Mouse (Mus musculus) heart, postnatal 25 days (tissue): ENCODE measurements around the gene Gm28230. TPM values are rescaled to one million over a fixed set of nuclear protein-coding genes. Genes with fewer than 3 reads are reported as not detected.

Experiments used
- DNase-seq: peaks from one replicate; pipeline ENCODE4 v3.0.0; 2022; ENCODE audit warnings: low spot score
- intact Hi-C: fragments of 180-260 bp; cut with DNase I; formaldehyde crosslinking; loops from one replicate; pipeline ENCODE4 v1.15.1; 2025
- total RNA-seq, 2 experiments: library from RNA; stranded (reverse); gene quantifications; 2 replicates each; pipeline ENCODE4 v1.2.3; 2021

Gm28230 gene
- total RNA-seq, 2 experiments from 2014 or later = not detected

DNA sequence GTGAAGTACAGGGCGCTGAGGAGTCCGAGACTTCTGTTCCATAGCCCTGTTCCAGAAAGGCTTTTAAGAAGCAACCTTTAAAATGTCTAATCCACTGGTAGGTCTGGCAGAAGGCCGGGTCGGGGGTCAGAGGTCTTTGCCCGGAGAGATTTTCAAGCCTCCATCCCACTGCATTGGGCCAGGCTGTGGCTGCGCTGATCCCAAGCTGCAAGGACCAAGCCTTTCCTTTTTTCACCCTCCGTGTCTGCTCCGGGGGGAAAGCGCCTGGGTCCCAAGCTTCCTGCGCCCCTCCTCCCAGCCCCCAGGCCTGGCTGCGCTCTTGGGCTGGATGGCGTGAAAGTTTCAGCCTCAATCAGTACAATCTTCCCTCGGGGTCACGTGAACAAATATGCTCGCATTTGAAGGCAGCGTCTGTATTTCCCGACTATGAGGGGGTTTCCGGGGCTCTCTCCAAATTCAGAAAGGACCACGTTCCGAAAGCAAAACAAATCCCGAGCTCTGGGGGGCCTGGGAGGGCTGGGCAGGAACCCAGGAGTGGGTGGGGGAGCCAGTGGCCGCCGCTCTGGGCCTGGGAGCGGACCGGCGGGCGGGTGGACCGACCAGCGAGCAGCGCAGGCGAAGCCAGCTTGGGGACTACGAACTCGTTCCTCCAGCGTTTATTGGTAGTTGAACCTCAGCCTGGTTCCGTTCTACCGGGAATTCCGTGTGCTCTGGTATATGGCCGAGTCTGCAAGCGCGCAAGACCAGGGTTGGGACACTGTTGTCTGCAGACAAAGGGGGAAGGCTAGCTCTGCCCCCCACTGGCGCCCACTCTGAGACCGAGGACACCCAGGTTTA lies 9.5 kb downstream of the Gm28230 start:
- intact Hi-C loops = no loop called here

GRCm38 (mm10) chr2:74736688-74737577 lies 10.4 kb downstream of the Gm28230 start:
- intact Hi-C loops = no loop called here
- no peak for DNase-seq

More for the DNA sequence above, 9.5 kb downstream of the Gm28230 start:
- no peak for DNase-seq

- intact Hi-C loops = no loop called here
- no peak for DNase-seq
Measured at GRCm38 (mm10) chr2:74737578-74738070, 11.1 kb downstream of the Gm28230 start.

DNA sequence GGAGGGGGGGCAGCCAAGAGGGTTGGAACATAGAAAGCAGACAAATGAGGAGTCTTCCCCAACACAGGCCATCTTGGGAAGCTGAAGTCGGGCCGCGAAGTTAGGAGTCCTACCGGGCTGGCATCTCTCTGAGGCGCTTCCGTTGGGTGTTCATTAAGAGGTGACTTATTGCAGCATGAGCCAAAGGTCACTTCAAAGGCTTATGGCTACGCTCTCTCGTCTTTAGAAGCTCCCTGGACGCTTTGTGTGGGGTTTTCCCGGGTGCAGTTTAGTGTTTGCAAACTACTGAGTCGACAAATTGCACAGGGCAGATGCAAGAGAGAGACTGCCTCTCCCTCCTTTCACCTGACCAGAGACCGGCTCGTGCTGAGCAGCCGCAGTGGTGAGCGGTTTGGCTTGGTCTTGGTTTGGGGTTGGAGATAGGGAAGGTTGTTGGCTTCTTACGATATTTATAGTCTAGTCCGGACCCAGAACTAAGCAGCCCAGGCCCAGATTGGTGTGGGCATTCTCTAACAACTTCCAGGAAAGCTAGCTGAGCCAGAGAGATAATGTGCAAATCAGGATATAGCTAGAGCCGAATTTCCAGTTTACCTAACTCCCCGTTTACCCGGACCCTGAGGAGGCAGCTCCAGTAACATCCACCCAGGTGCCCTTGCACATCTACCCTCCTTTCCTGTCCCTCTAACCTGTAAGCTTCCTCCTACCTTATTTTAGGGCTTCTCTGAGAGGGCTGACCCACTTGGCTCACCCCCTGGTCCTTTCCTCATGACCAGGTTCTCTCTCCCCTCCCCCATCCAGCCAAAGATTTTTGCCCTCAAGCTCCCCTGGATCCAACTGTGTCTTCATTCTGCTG lies 12.3 kb downstream of the Gm28230 start:
- no peak for DNase-seq
- intact Hi-C loops = no loop called here

DNA sequence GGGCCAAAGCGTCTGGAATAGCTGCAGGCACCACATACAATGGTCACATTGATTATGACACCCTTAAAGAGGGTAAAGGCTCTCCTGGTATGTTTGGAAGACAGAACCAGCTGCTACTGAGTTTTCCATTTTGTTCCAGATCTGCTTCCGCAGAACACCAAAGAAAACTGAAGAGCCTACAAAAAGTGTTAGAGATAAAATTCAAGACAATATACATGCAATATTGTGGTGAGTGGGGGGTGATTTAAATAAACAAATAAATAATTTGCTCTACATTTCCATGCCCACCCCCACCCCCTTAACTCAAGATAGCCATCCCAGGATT lies 12.9 kb downstream of the Gm28230 start:
- no peak for DNase-seq
- intact Hi-C loops = no loop called here

DNA sequence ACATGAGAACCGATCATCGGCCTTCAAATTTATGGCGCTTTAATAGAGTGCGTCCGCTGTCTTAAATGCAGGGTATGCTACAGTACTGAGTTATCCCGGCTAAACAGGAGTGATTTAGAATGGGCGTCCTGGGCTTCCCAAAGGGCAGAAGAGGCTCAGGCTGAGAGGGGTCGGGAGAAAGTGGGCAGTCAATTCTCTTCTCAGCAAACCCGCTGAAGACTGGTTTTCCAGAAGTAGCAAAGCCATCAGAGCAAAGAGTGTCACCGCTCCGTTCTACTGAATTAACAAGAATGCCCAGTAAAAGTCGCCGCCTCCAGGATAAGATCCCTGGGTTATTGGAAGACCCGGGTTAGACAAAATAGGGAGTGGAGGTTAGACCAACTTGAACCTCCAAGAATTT lies 13.3 kb downstream of the Gm28230 start:
- no peak for DNase-seq
- intact Hi-C loops = no loop called here

- DNase-seq = no peak
- intact Hi-C loops = no loop called here
Measured at GRCm38 (mm10) chr2:74740311-74741091, 14.0 kb downstream of the Gm28230 start.

GRCm38 (mm10) chr2:74741252-74741978 lies 14.9 kb downstream of the Gm28230 start:
- no peak for DNase-seq
- intact Hi-C loops = no loop called here

DNA sequence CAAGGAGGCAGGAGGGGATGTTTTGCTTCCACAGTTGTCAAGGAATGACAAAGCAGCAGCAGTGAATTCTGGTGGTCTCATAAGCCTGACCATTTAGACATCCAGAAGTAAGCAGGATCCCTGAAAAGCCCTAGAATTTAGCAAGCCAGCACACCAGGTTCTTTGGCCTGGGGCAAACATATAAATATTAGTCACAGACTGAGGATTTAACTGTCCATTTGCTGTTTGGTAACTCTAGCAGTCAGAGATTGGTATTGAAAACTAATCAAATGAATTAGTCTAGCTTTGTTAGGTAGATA lies 15.4 kb downstream of the Gm28230 start:
- intact Hi-C loops = no loop called here
- no peak for DNase-seq

DNA sequence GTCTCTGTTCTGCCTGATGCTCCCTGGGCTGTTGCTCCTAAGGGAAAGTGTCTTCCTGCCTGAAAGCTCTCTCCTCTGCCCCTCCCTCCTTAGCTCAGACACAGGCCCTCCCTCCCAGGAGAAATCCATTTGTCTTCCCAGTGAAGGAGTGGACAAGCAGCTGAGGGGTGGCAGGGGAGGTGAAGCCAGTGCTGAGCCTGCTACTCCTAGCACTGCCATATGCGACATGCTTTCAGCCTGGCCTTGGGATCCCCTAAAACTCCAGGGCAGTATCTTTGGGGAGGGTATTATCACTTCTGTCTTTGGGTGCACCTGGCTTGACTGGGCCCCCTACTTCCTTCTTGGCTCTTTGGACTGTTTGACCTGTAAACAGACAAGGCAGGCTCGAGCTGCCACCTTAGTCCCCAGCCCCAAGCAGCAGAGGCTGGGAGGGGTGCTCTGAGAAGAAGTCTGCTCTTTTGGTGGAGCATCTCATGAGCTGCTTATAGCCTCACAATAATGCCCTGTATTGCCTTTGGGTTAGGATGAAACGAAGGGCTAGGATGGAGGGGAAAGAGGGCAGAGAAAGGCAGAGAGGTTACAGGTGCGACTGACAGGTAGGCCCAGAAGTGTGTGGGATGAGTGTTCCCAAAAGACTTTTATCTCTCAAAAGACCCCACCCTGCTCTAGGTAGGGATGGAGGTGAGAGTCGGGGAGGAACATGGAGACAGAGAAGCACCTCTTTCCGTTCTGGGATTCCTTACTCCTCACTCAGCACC lies 19.2 kb downstream of the Gm28230 start:
- intact Hi-C loops = no loop called here
- no peak for DNase-seq

DNA sequence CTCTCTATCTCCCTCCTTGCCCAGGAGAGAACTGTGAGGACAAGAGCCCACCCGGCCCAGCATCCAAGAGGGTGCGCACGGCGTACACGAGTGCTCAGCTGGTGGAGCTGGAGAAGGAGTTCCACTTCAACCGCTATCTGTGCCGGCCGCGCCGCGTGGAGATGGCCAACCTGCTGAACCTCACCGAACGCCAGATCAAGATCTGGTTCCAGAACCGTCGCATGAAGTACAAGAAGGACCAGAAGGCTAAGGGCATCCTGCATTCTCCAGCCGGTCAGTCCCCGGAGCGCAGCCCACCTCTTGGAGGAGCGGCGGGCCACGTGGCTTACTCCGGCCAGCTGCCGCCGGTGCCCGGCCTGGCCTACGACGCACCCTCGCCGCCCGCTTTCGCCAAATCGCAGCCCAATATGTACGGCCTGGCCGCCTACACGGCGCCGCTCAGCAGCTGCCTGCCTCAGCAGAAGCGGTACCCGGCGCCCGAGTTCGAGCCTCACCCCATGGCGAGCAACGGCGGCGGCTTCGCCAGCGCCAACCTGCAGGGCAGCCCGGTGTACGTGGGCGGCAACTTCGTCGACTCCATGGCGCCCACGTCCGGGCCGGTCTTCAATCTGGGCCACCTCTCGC lies 19.9 kb downstream of the Gm28230 start:
- intact Hi-C loops = no loop called here
- no peak for DNase-seq

- intact Hi-C loops = no loop called here
- DNase-seq = no peak
Measured at GRCm38 (mm10) chr2:74747006-74747405, 20.5 kb downstream of the Gm28230 start.

GRCm38 (mm10) chr2:74747661-74748141 lies 21.2 kb downstream of the Gm28230 start:
- intact Hi-C loops = no loop called here

GRCm38 (mm10) chr2:74748436-74748995 lies 22.0 kb downstream of the Gm28230 start:
- intact Hi-C loops = no loop called here
- DNase-seq = no peak

More at GRCm38 (mm10) chr2:74747661-74748141, 21.2 kb downstream of the Gm28230 start:
- DNase-seq = no peak

- intact Hi-C loops = no loop called here
- no peak for DNase-seq
Measured at GRCm38 (mm10) chr2:74749337-74750121, 23.0 kb downstream of the Gm28230 start.

DNA sequence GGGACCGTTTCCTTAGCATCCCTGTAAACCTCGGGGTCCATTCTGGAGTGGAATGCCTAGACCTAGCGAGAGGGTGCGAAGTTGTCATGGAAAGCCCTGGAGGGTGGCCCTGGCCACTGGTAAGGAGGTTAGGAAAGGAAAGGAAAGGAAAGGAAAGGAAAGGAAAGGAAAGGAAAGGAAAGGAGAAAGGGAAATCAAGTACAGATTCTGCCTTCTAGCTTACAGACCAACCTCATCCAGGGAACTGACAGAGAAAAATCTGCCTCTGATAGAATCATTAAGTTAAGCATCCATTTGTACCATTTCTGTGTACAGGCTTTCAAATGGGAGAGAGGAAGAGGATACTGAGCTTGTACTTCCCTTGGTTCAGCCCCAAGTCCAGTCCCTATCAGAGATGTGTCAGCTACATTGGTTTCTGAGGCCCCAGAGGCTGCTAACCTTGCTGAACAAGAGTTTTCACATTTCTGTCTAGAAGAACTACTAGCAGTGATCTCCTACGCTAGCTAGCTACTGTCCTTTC lies 24.3 kb downstream of the Gm28230 start:
- intact Hi-C loops = no loop called here
- DNase-seq = no peak
